Mouse (Mus musculus): Measurements from ENCODE around the gene Tns2. TPM values are rescaled to one million over a fixed set of nuclear protein-coding genes. Genes with fewer than 3 reads are reported as not detected.

Gene Tns2
- total RNA-seq, 2 experiments from 2014 or later, result 60.9 to 63.6 TPM

DNA sequence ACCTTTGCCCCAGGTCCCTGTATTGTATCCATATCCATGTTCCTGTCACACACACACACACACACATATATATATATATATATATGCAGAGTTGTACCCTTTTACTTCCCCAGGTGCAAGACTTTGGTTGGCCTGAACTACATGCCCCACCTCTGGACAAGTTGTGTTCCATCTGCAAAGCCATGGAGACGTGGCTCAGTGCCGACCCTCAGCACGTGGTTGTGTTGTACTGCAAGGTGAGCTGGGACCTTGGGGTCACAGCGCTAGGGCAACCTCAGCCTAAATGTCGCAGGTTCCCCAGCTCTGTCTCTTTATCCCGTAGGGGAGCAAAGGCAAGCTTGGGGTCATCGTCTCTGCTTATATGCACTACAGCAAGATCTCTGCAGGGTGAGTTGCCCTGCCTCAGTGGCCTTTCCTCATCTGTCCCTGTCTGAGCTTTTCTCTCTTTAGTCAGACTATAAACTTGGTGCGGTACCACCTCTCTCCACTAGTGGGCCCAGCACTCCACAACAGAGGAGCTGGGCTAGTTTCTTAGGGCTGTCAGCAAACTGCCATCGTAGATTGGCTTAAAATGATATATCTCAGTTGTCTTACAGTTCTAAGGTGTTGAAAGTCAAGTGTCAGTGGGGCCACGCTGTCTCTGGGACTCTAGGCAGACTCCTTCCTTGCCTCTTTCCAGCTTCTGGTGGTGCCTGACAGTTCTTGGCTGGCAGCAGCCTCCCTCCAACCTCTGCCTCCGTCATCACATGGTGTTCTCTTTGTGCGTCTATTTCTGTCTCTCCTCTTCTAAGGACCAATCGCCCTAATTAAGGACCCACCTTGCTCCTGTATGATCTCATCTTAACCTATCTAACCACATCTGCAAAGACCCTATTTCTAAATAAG lies 7.7 kb downstream of the Tns2 start:
- no peak for DNase-seq (ENCODE audit: low spot score in 2 of 2)

DNA sequence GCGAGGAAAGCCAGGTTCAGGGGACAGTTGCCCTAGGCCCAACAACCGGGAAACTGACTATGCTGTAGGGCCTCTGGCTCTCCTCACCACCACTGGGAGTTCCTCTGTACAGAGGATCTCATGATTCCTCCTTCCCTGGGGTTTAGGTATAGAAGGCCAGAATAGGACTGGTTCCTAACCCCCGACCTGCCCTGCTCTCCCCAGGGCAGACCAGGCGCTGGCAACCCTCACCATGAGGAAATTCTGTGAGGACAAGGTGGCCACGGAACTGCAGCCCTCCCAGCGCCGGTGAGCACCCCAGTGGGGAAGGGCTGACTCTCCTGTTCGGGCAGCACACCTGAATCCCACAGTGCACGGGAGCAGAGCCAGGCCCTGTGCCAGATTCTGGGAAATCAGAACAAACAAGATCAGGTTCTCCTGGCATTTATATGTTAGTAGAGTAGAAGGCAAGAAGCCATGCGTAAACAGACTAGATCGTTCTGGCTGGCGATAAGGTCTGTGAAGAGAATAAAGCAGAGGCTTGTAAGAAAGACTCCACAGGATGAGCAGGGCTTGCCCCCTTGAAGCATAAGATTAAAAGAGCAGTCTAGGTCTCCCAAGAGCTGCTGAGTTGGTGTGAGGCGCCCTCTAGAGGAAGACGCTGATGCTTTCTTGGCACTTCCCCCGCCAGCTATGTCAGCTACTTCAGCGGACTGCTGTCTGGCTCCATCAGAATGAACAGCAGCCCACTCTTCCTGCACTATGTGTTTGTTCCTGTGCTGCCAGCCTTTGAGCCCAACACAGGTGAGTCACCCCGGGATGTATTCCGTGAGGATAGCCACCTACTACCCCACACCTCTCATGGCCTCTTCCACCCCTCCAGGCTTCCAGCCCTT lies 8.7 kb downstream of the Tns2 start:
- no peak for DNase-seq (ENCODE audit: low spot score in 2 of 2)

DNA sequence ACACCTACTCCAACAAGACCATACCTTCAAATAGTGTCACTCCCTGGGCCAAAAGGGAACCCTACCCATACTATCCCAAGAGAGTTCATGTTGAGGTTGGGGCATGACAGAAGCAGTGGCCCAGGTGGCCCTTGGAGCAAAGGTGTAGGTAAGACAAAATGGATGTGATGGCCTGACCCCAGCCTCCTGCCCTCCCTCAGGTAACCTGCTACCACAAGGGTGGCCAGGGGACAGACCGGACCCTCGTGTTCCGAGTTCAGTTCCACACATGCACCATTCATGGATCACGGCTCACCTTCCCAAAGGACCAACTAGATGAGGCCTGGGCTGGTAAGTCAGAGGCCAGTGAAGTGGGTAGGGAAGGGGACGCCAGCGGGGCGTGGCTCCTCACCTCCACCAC lies 10.1 kb downstream of the Tns2 start:
- no peak for DNase-seq (ENCODE audit: low spot score in 2 of 2)

DNA sequence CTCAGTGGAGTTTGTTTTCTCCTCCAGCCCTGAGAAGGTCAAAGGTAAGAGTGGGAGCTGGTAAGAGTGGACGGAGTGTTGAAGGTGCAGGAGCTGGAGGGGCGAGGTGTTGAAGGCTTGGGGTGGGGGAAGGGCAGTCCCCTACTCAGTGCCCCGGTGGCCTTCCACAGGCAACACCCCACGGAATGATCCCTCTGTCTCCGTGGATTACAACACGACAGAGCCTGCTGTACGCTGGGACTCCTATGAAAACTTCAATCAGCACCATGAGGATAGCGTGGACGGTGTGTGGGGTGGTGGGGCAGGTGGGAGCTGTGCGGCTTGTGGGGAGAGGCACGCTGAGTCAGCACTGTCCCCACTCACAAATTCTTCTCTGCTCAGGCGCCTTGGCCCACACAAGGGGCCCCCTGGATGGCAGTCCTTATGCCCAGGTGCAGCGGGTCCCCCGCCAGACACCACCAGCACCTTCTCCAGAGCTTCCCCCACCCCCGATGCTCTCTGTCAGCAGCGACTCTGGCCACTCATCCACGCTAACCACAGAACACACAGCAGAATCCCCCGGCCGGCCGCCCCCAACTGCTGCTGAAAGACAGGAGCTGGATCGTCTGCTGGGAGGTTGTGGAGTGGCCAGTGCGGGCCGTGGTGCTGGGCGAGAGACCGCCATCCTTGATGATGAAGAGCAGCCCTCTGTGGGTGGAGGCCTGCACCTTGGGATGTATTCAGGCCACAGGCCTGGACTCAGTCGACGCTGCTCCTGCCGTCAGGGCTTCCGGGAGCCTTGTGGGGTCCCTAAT lies 10.7 kb downstream of the Tns2 start:
- DNase-seq (ENCODE audit: low spot score in 2 of 2), result no peak

DNA sequence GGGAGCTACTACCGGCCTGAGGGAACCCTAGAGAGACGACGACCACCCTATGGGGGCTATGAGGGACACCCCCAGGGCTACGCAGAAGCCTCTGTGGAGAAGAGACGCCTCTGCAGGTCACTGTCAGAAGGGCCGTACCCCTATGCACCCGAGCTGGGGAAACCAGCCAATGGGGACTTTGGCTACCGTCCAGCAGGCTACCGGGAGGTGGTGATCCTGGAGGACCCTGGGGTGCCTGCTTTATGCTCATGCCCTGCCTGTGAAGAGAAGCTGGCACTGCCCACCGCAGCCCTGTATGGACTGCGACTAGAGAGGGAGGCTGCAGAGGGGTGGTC lies 11.2 kb downstream of the Tns2 start:
- no peak for DNase-seq (ENCODE audit: low spot score in 2 of 2)

DNA sequence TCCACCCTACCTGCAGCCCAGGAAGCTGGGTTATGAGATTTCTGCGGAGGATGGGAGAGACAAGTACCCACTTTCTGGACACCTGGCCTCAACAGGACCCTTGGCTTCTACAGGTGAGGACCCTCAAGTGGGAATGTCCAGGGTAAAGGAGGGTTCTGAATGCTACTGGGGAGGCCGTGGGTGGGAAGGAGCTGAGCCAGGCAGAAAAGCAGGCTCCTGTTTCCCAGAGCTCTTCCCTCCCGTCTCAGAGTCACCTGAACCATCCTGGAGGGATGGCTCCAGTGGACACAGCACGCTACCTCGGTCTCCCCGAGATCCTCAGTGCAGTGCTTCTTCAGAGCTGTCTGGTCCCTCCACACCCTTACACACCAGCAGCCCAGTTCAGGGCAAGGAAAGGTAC lies 12.0 kb downstream of the Tns2 start:
- DNase-seq (ENCODE audit: low spot score in 2 of 2), result no peak

DNA sequence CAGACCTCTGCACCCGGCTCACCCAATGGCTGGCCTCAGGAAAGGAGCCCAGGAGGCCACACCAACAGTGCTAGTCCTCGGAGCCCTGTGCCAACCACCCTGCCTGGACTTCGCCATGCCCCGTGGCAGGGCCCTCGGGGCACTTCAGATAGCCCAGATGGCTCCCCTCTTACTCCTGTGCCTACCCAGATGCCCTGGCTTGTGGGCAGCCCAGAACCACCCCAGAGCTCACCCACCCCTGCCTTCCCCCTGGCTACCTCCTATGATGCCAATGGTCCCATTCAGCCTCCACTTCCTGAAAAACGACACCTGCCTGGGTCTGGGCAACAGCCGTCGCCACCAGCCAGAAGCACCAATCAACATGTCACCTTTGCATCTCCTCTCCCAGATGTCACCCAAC lies 12.6 kb downstream of the Tns2 start:
- DNase-seq (ENCODE audit: low spot score in 2 of 2), result no peak

DNA sequence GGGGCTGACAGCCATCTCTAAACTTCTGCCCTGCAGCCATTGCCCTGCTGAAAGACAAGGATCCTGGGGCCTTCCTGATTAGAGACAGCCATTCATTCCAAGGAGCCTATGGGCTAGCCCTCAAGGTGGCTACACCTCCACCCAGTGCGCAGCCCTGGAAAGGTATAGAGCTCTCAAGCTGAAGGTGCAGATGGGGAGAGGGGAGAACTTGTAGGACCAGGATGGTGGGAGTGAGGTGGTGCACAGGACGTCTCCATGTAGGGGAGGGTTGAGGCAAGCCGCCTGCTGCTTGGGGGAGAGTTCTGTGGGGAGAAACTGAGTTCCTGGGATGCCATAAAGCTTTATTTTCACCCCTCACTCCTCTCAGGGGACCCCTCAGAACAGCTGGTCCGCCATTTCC lies 13.5 kb downstream of the Tns2 start:
- no peak for DNase-seq (ENCODE audit: low spot score in 2 of 2)

DNA sequence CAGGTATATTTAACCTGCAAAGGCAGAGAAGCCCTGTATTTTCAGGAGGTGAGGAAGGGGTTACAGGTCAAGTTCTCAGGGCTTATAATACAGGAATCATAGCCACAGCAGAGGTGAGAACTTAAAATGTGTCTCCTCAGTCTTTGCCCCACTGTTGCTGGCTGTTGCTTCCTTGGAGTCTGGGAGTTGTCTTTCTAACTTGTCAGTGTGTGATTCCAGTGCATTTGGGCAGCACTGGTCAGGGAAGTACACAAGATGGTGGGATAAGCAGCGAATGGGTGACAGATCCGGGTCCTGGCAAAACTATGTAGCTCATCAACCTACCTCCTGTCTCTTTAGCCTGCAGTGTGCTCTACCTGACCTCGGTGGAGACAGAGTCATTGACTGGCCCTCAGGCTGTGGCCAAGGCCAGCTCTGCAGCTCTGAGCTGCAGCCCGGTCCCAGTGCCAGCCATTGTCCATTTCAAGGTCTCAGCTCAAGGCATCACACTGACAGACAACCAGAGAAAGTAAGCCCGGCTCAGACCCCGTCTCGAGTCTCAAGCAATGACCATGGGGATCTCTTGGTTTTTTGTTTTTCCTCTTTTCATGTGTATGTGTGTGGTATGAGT lies 14.5 kb downstream of the Tns2 start:
- DNase-seq (ENCODE audit: low spot score in 2 of 2), result no peak

DNA sequence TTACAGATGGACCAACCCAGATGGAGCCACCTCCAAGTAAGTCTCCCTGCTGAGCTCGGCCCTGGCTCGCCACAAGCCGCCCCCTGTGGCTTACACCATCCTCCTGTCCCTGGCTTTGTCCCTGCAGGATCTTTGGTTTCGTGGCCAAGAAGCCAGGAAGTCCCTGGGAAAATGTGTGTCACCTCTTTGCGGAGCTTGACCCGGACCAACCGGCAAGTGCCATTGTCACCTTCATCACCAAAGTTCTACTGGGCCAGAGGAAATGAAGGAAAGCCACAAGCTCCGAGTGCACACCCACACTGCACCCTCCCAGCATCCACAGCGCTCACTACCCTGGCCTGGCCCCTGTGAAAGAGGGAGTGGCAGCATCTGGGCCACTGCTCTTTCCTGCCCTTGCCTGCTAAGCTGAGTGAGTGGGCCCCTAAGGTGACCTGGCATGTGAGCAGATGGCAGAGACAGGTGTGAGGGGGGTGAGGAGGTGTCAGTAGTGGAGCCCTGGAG lies 15.6 kb downstream of the Tns2 start:
- no peak for DNase-seq (ENCODE audit: low spot score in 2 of 2)

DNA sequence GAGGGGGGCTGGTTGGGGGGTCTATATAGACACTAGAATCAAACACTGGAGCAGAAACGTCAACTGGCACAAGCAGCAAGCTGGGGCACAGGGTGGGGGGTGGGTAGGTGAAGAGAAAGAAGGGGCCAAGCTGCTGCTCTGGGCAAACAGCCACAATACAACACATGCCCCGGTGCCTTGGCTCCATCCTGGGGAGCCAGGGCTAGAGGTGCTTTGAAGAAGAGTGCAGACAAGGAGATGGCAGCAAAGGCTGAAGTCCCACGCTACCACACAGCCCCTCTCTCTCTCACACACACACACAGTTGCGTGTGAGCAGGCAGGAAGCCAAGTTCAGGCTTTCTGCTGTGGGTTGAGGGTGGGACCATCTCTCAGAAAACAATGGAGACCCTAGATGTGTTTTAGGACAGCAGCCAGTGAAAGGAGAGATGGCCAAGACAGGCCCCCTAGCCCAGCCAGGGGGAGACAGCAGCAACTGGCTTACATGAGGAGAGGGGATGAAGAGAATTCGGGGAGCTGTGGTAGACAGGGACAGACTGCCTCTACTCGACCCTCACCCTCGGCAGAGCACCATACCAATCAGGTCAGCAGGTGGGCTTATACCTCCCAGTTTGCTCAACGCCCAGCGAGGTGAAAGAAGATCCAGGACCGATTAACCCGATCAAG lies 16.7 kb downstream of the Tns2 start:
- DNase-seq (ENCODE audit: low spot score in 2 of 2), result no peak

DNA sequence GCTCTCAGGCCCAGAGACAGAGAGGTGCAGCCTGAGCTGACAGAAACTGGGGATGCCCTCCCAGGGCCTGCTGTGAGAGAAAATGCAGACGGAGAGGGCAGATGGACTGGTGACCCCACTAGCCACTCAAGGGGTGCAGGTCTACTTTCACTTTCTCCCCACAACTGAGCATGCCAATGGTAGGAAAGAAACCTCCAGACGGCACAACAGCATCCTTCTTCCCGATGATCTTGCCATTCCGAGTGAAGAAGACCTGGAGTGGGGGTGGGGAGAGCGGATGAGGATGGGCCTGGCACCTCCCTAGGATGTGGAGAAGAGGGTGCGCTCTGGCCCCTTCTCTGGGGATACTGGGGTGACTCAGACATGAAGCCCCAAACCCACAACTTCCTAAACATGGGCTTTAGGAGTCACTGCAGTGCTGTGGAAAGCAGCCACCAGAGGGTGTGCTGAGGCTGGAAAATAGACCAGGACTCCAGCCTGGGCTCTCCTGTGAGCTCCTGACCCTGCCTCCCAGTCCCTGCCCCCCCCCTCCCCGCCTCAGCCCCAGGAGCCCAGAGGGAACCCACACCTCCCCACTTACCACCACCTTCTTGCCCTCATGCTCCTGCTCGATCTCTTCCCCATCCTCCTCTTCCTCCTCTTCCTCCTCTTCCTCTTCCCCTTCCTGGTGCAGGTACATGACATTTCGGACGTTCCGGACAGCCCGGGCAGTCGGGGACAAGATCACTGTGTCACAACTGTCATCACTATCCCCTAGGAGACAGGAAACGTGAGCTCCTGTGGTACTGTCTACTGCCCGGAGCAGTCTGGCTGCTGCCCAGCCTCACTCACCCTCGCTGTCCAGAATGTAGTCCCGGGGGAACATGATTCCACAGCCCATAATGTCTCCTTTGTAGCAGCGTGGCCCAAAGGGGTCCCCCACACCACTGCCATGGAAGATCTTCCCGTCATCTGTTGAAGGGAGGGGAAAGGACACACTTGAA lies 17.5 kb downstream of the Tns2 start:
- DNase-seq (ENCODE audit: low spot score in 2 of 2), result no peak

DNA sequence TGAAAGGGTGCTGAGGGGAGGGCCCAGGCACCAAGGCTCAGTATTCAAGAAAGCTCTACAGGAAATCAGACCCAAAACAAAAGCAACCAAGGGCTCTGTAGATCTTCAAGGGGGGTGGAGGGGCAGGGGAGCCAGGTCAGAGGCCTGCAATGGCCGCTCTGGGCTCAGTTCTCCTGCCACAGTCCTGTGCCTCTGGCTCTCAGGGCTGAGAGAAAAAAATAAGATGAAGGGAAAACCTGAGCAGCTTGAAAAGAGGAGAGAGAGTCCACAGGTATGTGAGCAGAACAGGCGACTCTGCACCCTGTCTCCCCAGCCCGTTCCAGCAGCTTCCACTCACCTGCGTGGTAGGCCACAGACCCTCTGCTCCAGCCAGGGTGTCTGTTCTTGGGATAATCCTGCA lies 18.4 kb downstream of the Tns2 start:
- DNase-seq (ENCODE audit: low spot score in 2 of 2), result no peak

DNA sequence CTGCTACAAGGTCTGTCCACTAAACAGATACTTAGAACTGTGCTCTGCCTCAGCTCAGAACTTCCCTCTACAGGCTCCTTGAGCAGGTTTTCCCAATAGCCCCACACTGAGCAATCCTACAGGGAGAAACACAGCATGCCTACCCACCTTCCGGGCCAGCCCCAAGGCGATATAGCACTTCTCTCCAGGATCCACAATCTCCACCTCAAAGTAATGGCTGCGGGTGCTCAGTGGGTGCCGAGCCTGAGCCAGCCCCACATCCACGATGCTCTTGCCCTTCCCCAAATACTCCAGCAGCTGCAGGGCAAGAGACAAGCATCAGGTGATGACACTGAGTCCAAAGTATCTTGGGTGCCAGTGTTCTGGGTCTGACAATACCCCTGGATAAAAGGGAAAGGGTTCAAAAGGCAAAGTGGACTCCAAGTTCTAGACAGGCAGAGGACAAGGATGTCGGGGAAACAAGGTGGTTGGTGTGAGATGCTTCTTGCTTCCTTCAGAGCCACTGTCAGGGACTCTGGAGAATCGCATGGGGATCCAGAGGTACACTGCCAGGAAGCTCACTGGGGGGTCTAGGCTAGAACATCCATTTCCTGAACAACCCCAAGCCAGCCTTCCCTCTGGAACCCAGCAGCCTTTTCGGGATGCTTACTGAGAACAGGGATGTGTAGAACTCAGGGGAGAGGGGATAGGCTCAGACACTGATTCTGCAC lies 19.1 kb downstream of the Tns2 start:
- DNase-seq (ENCODE audit: low spot score in 2 of 2), result no peak

DNA sequence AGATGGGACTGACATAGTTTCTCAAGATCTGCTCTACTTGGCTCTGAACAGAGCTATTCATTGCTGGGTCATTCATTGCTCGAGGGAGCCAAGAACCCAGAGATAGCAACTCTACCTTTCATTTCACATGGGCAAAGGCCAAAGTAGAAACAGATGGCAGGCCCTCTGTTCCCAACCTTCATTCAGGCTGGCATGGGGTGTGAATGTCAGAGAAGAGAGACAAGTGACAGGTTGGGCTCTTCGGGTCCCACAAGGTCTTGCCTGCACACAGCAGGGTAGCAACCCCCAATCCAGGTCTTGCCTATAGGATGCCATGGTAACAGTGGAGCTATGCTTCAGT lies 19.6 kb downstream of the Tns2 start:
- DNase-seq (ENCODE audit: low spot score in 2 of 2), result no peak

DNA sequence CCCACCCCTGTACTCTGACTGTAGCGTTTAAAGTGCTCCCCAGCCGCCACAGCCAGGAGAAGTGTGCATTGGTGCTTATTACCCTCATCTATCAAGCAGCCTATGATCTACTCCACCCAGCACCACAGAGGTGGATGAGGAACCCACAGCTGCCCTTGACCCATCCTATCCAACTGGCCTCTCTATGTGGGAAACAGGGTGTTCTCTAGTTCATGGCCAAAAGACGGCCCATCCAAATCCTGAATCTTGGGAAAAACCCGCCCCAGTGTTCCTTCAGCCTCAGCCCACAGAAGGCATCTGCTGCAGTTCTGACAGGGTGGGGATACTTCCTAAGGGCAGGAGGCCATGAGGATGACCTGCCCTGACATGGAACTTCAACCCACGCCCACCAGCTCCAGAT lies 20.3 kb downstream of the Tns2 start:
- no peak for DNase-seq (ENCODE audit: low spot score in 2 of 2)

DNA sequence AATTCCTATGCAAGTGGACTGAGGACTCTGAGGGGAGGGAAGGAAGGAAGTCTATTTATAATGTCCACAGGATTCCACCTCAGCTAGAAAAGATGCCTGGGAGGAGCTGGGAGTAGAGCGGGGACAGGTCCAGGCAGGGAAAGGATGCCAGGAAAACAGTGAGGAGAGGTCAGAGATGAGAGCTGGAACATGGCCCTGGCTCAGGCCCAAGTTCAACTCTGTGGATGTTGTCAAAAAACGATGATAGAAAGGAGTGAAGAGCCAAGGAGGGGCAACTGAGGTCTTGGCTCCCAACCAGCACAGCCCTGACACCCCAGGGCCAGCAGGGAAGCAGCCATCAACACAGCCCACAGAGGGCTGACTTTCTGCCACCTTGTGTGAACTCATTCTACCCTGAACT lies 26.1 kb downstream of the Tns2 start:
- no peak for DNase-seq (ENCODE audit: low spot score in 2 of 2)

DNA sequence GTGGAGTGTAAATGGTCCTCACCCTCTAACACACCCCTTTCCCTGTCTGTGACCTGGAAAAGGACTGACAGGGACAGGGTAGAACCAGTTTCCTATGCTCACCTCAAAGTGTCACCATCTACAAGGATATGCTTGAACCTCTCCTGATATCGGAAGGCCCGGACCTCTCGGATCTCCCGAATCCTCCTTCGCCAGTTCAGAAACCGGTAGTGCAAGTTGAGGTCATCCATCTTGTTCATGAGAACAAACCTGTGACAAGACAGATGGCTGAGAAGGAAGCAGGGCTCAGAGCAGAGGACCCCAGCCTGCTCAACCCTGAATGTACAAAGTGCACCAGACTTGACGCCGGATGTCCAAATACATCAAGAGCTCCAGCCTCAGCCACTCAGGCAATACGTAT lies 33.1 kb downstream of the Tns2 start:
- DNase-seq (ENCODE audit: low spot score in 2 of 2), result no peak

DNA sequence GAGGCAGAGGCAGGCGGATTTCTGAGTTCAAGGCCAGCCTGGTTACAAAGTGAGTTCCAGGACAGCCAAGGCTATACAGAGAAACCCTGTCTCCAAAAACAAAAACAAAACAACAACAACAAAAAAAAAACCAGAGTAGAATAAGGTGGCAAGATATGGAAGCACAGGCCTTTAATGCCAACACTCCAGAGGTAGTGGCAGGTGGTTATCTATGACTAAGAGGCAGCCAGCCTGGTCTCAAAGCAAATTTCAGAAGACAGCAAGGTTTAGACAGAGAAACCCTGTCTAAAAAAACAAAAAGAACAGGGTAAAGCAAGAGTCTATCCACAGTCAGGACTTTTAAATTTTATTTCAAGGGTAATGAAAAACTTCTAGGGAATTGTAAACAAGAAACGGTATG lies 34.5 kb downstream of the Tns2 start:
- no peak for DNase-seq (ENCODE audit: low spot score in 2 of 2)
